Mouse (Mus musculus) forebrain, embryonic 12.5 days (tissue): ENCODE data around the gene Pim2. TPM values are rescaled to one million over a fixed set of nuclear protein-coding genes. Genes with fewer than 3 reads are reported as not detected.

ENCODE experiments used
- ATAC-seq: fragments of 200-750 bp; cut with Nextera tagmentation; 2 replicates; pipeline ENCODE4 v1.8.0; 2017; ENCODE audit warnings: moderate TSS enrichment; ENCODE audit not compliant: low FRiP score
- H3K27ac ChIP-seq: fragments of 300-500 bp; sonication (generic); 2 replicates; pipeline ENCODE4 v1.5.1; 2016; ENCODE audit warnings: mild to moderate bottlenecking
- H3K27me3 ChIP-seq: fragments of 300-500 bp; sonication (generic); 2 replicates; pipeline ENCODE4 v1.6.1; 2016; ENCODE audit warnings: mild to moderate bottlenecking
- H3K36me3 ChIP-seq: fragments of 300-500 bp; sonication (generic); replicated peaks from 2 replicates; pipeline ENCODE4 v1.6.1; 2016; ENCODE audit warnings: mild to moderate bottlenecking
- H3K4me1 ChIP-seq: fragments of 300-500 bp; sonication (generic); 2 replicates; pipeline ENCODE4 v1.6.1; 2016
- H3K4me2 ChIP-seq: fragments of 300-500 bp; sonication (generic); 2 replicates; pipeline ENCODE4 v1.6.1; 2016; ENCODE audit warnings: mild to moderate bottlenecking, moderate library complexity
- H3K4me3 ChIP-seq: fragments of 300-500 bp; sonication (generic); replicated peaks from 2 replicates; pipeline ENCODE4 v1.5.1; 2016; ENCODE audit warnings: mild to moderate bottlenecking
- H3K9ac ChIP-seq: fragments of 300-500 bp; sonication (generic); 2 replicates; pipeline ENCODE4 v1.6.1; 2016; ENCODE audit warnings: mild to moderate bottlenecking
- H3K9me3 ChIP-seq: fragments of 300-500 bp; sonication (generic); 2 replicates; pipeline ENCODE4 v1.6.1; 2016
- whole genome bisulfite sequencing: fragments of 180-500 bp; shearing (Covaris S2); methylation state at CpG from one replicate; pipeline ENCODE4 v1.1.7; 2016; 5-methylcytosine and 5-hydroxymethylcytosine counted together
- polyA plus RNA-seq: library from polyadenylated mRNA; unstranded; fragments of >200 nt; fragmentation: Nextera tagmentation; extraction: Ambion mirVana; gene quantifications from 2 replicates; pipeline ENCODE4 v1.2.1, GENCODE M21; 2016

The Pim2 gene
- 10.4 and 13.2 TPM in 2 replicates for polyA plus RNA-seq

DNA sequence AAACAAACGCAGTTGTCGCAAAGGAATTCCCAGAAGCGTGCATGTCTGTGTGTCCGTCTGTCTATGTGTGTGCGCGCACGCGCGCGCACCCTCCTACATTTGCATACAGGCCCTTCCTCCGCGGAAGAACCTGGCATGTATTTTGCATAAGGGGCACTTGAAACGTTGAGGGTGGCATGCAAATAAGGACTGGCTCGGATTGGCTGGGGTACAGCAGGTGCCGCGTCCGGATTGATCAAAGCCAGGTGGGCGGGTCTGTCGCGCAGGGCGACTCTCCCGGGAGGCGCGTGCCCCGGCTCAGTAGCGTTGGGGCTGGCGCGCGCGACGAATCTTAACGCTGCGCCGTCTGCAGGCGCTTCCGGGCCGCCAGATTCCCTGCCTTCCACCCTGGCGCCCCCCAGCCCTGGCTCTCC, at the start of gene Pim2:
TSS of gene Pim2 (plus strand) at position 256 of the 413 bp plus-strand sequence.
- H3K27me3 ChIP-seq: no peaks in the 10 kb centered on the region
- H3K4me1 ChIP-seq: peaks cover 10% of the 10 kb centered on the region
- peaks cover 8% of the 10 kb centered on the region for H3K36me3 ChIP-seq
- H3K9ac ChIP-seq: peak within 1 kb of the TSS; percentile 56
- H3K4me2 ChIP-seq: peak within 1 kb of the TSS; percentile 88
- peak within 1 kb of the TSS; percentile 47 for H3K4me3 ChIP-seq
- ATAC-seq: peak; percentile 91
- 23% methylated on average over 37 of the region's 38 CpGs for WGBS
- H3K27ac ChIP-seq: no peak within 1 kb of the TSS
- no peaks in the 10 kb centered on the region for H3K9me3 ChIP-seq

DNA sequence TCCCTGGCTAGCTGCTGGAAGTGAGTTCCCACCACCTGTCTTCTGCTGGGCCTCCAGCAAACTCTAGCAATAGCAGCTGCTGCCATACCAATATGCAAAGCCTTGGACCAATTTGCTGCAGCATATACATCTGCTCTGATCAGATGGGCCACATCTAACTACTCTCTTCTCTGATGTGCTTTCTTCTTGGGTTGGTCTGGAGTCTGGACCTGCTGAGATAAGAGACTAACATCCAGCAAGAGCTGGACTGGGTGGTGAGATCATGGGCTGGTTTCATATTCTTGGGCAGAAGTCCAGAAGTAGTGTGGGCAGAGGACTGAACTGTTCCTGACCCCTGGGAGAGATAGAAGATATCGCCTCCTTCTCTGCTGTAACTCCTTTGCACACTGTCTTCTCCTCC, 40.9 kb upstream of the Pim2 start:
- H3K36me3 ChIP-seq: no peaks in the 10 kb centered on the region

DNA sequence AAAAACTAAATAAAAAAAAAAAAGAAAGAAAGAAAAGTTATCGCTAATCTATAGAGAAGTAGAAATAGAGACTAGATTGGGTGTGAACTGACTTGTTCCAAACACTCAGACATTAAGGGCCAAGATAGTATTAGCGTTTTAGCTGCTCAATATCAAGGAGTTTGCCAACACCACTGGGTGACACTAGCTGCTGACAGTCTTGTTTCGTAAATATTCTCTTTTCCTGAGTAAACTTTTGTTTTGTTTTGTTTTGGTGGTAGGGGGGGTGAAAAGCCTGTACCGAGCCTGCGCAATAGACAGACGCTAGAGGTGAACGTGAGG, 37.3 kb upstream of the Pim2 start:
- ATAC-seq: no peak
- Histone ChIP-seq H3K27ac (no peak overlapping the region), H3K9me3 (no peaks in the 10 kb centered on the region), H3K4me3 (peak overlapping the region; percentile 82), H3K4me2 (peak overlapping the region; percentile 49), H3K36me3 (no peaks in the 10 kb centered on the region), H3K27me3 (no peaks in the 10 kb centered on the region), H3K9ac (no peak overlapping the region), H3K4me1 (peaks cover 18% of the 10 kb centered on the region)
- 12% methylated on average over 7 of the region's 7 CpGs for WGBS

More for the DNA sequence above, 40.9 kb upstream of the Pim2 start:
- Histone ChIP-seq H3K4me3 (no peak overlapping the region), H3K27ac (no peak overlapping the region), H3K9ac (no peak overlapping the region), H3K27me3 (no peaks in the 10 kb centered on the region), H3K4me1 (no peaks in the 10 kb centered on the region), H3K4me2 (no peak overlapping the region), H3K9me3 (no peaks in the 10 kb centered on the region)
- ATAC-seq: no peak
- 80% methylated on average over 1 of the region's 1 CpGs for WGBS

DNA sequence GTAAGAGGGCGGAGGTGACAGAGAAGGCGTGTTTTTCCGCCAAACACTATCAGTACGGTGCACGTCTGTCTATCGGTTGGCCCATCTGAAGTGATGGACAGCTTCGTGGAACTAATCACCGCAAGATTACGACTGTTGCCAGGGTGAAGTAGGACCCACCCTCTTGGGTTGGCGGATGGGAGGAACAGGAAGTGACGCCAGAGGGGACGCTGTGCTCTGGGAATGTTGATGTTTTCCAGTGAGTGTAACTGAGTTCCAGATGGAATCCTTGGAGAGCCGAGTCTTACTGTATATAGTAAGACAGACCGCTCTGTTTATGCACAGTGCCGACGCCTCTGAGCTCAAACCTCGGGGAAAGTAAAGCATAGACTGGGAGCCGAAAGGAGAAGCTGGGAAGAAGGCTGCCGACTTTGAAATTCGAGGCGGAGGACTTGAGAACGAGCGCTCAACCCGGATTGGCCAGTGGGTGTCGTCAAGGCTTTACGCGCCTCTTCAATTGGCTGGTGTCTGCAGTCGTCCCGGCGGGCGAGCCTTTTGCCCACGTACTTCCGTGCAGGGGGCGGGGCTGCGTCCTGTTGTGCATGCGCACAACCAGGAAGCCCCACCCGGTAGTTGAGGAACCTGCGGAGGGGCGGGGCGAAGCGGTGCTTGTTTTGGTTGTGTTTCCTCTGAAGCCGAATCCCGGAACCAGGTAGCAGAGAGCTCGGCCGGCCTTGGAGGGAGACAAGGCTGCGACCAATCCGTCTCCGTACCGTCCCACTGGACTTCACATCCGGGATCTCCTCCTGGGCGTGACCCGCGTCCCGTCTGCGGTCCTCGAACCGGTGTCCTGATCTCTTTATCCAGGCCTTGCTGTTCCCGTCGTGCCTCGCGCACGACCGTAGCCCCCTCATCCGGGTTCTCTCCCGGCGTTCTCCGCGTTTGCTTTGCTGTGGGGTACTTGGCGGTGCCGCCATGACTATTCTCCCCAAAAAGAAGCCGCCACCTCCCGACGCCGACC, 36.6 kb upstream of the Pim2 start, which contains the start of gene Otud5:
TSS of gene Otud5 (plus strand) at position 202 of the 1,000 bp plus-strand sequence.
- Histone ChIP-seq H3K36me3 (no peaks in the 10 kb centered on the region; the same call in 1 of the 2 replicates), H3K9me3 (no peaks in the 10 kb centered on the region), H3K4me3 (peak within 1 kb of the TSS; percentile 82), H3K9ac (peak within 1 kb of the TSS; percentile 84), H3K4me2 (peak within 1 kb of the TSS; percentile 73), H3K27ac (peak within 1 kb of the TSS; percentile 87), H3K27me3 (no peaks in the 10 kb centered on the region), H3K4me1 (peaks cover 18% of the 10 kb centered on the region)
- WGBS: 7% methylated on average over 73 of the region's 74 CpGs
- ATAC-seq: peak; percentile 99

GRCm38 (mm10) chrX:7842318-7842717, 35.7 kb upstream of the Pim2 start:
- Histone ChIP-seq H3K27me3 (no peaks in the 10 kb centered on the region), H3K4me2 (peak overlapping the region; percentile 73), H3K27ac (peak overlapping the region; percentile 87), H3K9me3 (no peaks in the 10 kb centered on the region), H3K9ac (peak overlapping the region; percentile 84), H3K4me1 (peaks cover 18% of the 10 kb centered on the region), H3K4me3 (peak overlapping the region; percentile 82), H3K36me3 (no peaks in the 10 kb centered on the region; the same call in 1 of the 2 replicates)
- 10% methylated on average over 41 of the region's 42 CpGs for WGBS
- ATAC-seq: no peak

GRCm38 (mm10) chrX:7847845-7848244, 30.2 kb upstream of the Pim2 start:
- peaks cover 15% of the 10 kb centered on the region for H3K4me1 ChIP-seq
- no peaks in the 10 kb centered on the region; the same call in none of the 2 replicates for H3K36me3 ChIP-seq
- WGBS: 80% methylated on average over 2 of the region's 2 CpGs
- H3K4me3 ChIP-seq: no peak overlapping the region
- no peak overlapping the region for H3K27ac ChIP-seq
- H3K4me2 ChIP-seq: no peak overlapping the region
- H3K27me3 ChIP-seq: no peaks in the 10 kb centered on the region
- no peak overlapping the region for H3K9ac ChIP-seq
- H3K9me3 ChIP-seq: no peaks in the 10 kb centered on the region
- no peak for ATAC-seq

DNA sequence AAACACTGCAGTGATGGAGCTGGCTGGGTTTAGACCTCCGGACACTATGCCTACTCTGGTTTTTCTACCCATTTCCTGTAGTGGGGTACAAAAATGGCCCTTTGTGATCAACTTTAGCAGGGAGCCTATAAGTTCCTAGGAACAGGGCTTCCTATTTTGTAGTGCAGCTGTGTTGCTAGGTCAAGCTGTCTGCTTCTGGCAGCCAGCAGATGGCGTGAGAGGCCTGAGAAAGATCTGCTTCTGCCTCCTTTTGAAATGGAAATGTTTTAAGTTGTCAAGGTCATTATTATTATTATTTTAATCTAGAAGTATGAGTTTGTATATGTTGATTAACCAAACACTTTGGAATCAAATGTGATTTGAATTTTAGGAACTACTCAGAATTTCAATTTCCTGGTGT, 23.5 kb upstream of the Pim2 start:
- ATAC-seq: no peak
- Histone ChIP-seq H3K4me3 (no peak overlapping the region), H3K27ac (no peak overlapping the region), H3K9ac (no peak overlapping the region), H3K27me3 (no peaks in the 10 kb centered on the region), H3K4me1 (no peaks in the 10 kb centered on the region), H3K9me3 (no peaks in the 10 kb centered on the region), H3K4me2 (no peak overlapping the region), H3K36me3 (peaks cover 7% of the 10 kb centered on the region; the same call in 1 of the 2 replicates)
- WGBS: 54% methylated on average over 2 of the region's 2 CpGs

DNA sequence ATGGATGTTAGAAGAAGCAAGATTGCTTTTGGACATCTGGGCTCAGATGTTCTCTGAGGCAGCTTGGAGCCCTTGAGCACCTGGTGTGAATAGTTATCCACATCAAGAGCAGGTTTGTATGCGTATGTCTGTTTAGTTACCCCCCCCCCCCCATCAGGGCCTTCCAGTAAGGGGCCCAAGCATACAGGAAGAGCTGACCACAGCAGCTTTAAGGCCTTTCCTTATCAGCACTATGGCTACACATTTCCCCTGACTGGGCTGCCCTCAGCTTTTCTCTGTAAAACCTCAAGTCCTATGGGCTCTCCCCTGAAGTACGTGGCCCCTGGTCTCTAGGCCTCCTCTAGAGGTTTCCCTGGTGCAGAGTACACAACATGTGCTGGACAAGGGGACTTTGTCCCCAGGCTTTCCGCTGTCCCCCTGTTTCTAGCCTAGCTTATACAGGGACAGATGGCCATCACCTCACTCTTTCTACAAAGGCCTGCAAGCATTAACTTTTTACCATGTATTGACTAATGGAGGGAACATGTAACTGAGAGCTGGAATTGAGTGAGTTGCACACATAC, 18.8 kb upstream of the Pim2 start:
- no peak for ATAC-seq
- Histone ChIP-seq H3K27ac (no peak overlapping the region), H3K4me1 (no peaks in the 10 kb centered on the region), H3K27me3 (no peaks in the 10 kb centered on the region), H3K9me3 (no peaks in the 10 kb centered on the region), H3K4me3 (no peak overlapping the region), H3K9ac (no peak overlapping the region), H3K4me2 (no peak overlapping the region), H3K36me3 (peaks cover 7% of the 10 kb centered on the region; the same call in 1 of the 2 replicates)
- WGBS: 79% methylated on average over 3 of the region's 3 CpGs

- ATAC-seq: no peak
- Histone ChIP-seq H3K4me2 (no peak overlapping the region), H3K36me3 (peaks cover 12% of the 10 kb centered on the region; the same call in 1 of the 2 replicates), H3K4me1 (no peaks in the 10 kb centered on the region), H3K9me3 (no peaks in the 10 kb centered on the region), H3K9ac (no peak overlapping the region), H3K27me3 (no peaks in the 10 kb centered on the region), H3K27ac (no peak overlapping the region), H3K4me3 (no peak overlapping the region)
- WGBS: 81% methylated on average over 1 of the region's 1 CpGs
Observed at GRCm38 (mm10) chrX:7863181-7863580, 14.9 kb upstream of the Pim2 start.

DNA sequence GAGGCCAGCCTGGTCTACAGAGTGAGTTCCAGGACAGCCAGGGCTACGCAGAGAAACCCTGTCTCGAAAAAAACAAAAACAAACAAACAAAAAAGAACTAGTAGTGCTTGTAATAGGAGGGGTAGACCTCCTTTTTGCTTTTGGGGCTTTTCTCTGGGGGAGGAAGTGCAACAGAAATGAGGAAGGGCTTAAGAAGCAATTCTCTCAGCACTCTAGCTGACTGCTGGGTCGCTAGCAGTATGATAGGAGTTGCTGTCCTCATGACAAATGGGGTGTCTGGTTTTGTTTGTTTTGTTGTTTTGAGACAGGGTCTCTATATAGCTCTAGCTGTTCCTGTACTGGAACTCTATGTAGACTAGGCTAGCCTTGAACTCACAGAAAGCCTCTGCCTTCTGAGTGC, 13.5 kb upstream of the Pim2 start:
- Histone ChIP-seq H3K4me3 (no peak overlapping the region), H3K27ac (no peak overlapping the region), H3K4me2 (no peak overlapping the region), H3K9ac (no peak overlapping the region), H3K9me3 (no peaks in the 10 kb centered on the region), H3K4me1 (peaks cover 1% of the 10 kb centered on the region; the same call in 1 of the 2 replicates), H3K27me3 (no peaks in the 10 kb centered on the region), H3K36me3 (peaks cover 9% of the 10 kb centered on the region; the same call in 1 of the 2 replicates)
- no peak for ATAC-seq
- WGBS: 77% methylated on average over 3 of the region's 3 CpGs

DNA sequence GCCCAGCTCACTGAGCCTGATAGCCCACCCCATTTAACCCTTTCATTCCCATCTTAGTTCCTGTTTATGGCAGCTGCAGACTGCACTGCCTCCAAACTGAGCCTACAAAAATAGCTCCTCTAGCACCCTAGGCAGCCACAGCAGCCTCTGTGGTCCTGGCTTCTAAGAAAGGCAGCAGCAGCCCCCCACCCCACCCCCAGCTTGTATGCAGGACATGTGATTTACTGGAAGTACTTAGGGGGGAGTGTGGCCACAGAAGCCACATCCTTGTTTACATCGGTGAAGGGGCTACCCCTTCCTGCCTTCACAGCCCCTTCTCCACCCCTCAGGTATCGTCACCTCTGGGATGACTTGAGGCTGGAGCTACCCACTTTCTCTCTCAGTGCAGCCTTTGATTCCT, 12.7 kb upstream of the Pim2 start:
- Histone ChIP-seq H3K4me3 (no peak overlapping the region), H3K27ac (no peak overlapping the region), H3K36me3 (0 out of 2 replicates have a peak, but pooled peaks cover 9% of the 10 kb centered on the region), H3K4me1 (peaks cover 5% of the 10 kb centered on the region; the same call in 1 of the 2 replicates), H3K27me3 (no peaks in the 10 kb centered on the region), H3K4me2 (no peak overlapping the region), H3K9me3 (no peaks in the 10 kb centered on the region), H3K9ac (no peak overlapping the region)
- no peak for ATAC-seq
- WGBS: 88% methylated on average over 2 of the region's 2 CpGs

GRCm38 (mm10) chrX:7865786-7866185, 12.3 kb upstream of the Pim2 start:
- Histone ChIP-seq H3K4me3 (no peak overlapping the region), H3K27ac (no peak overlapping the region), H3K4me2 (no peak overlapping the region), H3K9me3 (no peaks in the 10 kb centered on the region), H3K4me1 (peaks cover 5% of the 10 kb centered on the region; the same call in 1 of the 2 replicates), H3K36me3 (0 out of 2 replicates have a peak, but pooled peaks cover 9% of the 10 kb centered on the region), H3K9ac (no peak overlapping the region), H3K27me3 (no peaks in the 10 kb centered on the region)
- no peak for ATAC-seq
- WGBS: 82% methylated on average over 2 of the region's 2 CpGs
